ENCODE assay signal across 14 mouse cellular contexts in genomic region chr5:125331094-125331493, GRCm38 (mm10). TPM values are rescaled to one million over a fixed set of nuclear protein-coding genes. Genes with fewer than 3 reads are reported as not detected.
DNase-seq lines count a peak whose midpoint lies in the region; ATAC-seq lines count a peak whose summit lies in the region.
"Had no signal": no experiment of that assay in that cellular context is flagged by ENCODE, and none has a peak within 500 bp of the region (broad histone marks: within the 10 kb centered on the region; RNA-seq: fewer than 3 reads in every experiment).

No protein-coding gene starts in this region.

- H3K4me1 ChIP-seq in liver, embryonic 12.5 days = peaks cover 59% of the 10 kb centered on the region
- peaks cover 42% of the 10 kb centered on the region for H3K4me1 ChIP-seq in liver, embryonic 11.5 days (replicated peaks; ENCODE audit: control insufficient read depth, insufficient read depth, low read length)
- H3K4me1 ChIP-seq in heart, embryonic 11.5 days (ENCODE audit: control insufficient read depth, insufficient read depth, low read length) = peaks cover 45% of the 10 kb centered on the region
- peaks cover 58% of the 10 kb centered on the region for H3K4me1 ChIP-seq in liver, embryonic 15.5 days (replicated peaks)

- peaks cover 38% of the 10 kb centered on the region for H3K36me3 ChIP-seq in liver, embryonic 12.5 days
- peaks cover 1% of the 10 kb centered on the region; the same call in 1 of the 2 replicates for H3K36me3 ChIP-seq in liver, embryonic 11.5 days (ENCODE audit: control insufficient read depth, insufficient read depth, low read length)
- no peaks in the 10 kb centered on the region for H3K36me3 ChIP-seq in heart, embryonic 11.5 days (ENCODE audit: control insufficient read depth, insufficient read depth, low read length)
- peaks cover 22% of the 10 kb centered on the region for H3K36me3 ChIP-seq in liver, embryonic 15.5 days (replicated peaks)
- H3K36me3 ChIP-seq: limb, embryonic 12.5 days had no signal

- intact Hi-C loops in gastrocnemius, postnatal 14 days (cut with DNase I; ENCODE audit: low total_unique reads) = no loop called here

- DNase-seq in heart, adult 8-10 months (ENCODE audit: low spot score) = peak; percentile 60
- no peak for DNase-seq in heart, postnatal 4 days
- DNase-seq in liver, embryonic 11.5 days (ENCODE audit: low spot score) = no peak
- no peak for DNase-seq in embryo, embryonic 9.5 days (ENCODE audit: extremely low spot score)
- no peak for DNase-seq in gastrocnemius, postnatal 14 days
- DNase-seq: gastrocnemius, postnatal 36 days; right cerebral cortex, postnatal 4 days had no signal

- no peak overlapping the region for H3K4me3 ChIP-seq in liver, embryonic 12.5 days
- no peak overlapping the region for H3K4me3 ChIP-seq in liver, embryonic 11.5 days (ENCODE audit: low read depth, low read length)
- no peak overlapping the region for H3K4me3 ChIP-seq in heart, embryonic 11.5 days (ENCODE audit: low read depth, low read length)
- H3K4me3 ChIP-seq in liver, embryonic 15.5 days (replicated peaks) = no peak overlapping the region
- H3K4me3 ChIP-seq: limb, embryonic 12.5 days; myocyte had no signal

- peak overlapping the region; percentile 50; the same call in 1 of the 2 replicates for H3K27ac ChIP-seq in liver, embryonic 12.5 days
- no peak overlapping the region for H3K27ac ChIP-seq in liver, embryonic 11.5 days (ENCODE audit: low read depth, low read length)
- peak overlapping the region; percentile 64; the same call in 1 of the 2 replicates for H3K27ac ChIP-seq in heart, embryonic 11.5 days (ENCODE audit: low read depth, low read length)
- H3K27ac ChIP-seq in liver, embryonic 15.5 days (replicated peaks) = peak overlapping the region; percentile 68; the same call in 1 of the 2 replicates
- H3K27ac ChIP-seq: hindbrain, postnatal 0 days; limb, embryonic 12.5 days had no signal

- H3K9me3 ChIP-seq in liver, embryonic 12.5 days (replicated peaks) = no peaks in the 10 kb centered on the region
- H3K9me3 ChIP-seq in liver, embryonic 11.5 days (ENCODE audit: control insufficient read depth, low read length) = no peaks in the 10 kb centered on the region
- no peaks in the 10 kb centered on the region for H3K9me3 ChIP-seq in heart, embryonic 11.5 days (replicated peaks; ENCODE audit: control insufficient read depth, low read length)
- H3K9me3 ChIP-seq in liver, embryonic 15.5 days (replicated peaks) = no peaks in the 10 kb centered on the region
- H3K9me3 ChIP-seq: limb, embryonic 12.5 days had no signal

- H3K27me3 ChIP-seq in liver, embryonic 12.5 days (replicated peaks) = no peaks in the 10 kb centered on the region
- H3K27me3 ChIP-seq in liver, embryonic 11.5 days (replicated peaks; ENCODE audit: control insufficient read depth, insufficient read depth, low read length) = no peaks in the 10 kb centered on the region
- no peaks in the 10 kb centered on the region for H3K27me3 ChIP-seq in heart, embryonic 11.5 days (ENCODE audit: control insufficient read depth, insufficient read depth, low read length)
- H3K27me3 ChIP-seq in liver, embryonic 15.5 days = no peaks in the 10 kb centered on the region
- H3K27me3 ChIP-seq: limb, embryonic 12.5 days had no signal

- no peak overlapping the region for H3K4me2 ChIP-seq in liver, embryonic 12.5 days
- H3K4me2 ChIP-seq in liver, embryonic 11.5 days = no peak overlapping the region
- no peak overlapping the region for H3K4me2 ChIP-seq in heart, embryonic 11.5 days
- no peak overlapping the region for H3K4me2 ChIP-seq in liver, embryonic 15.5 days
- H3K4me2 ChIP-seq: limb, embryonic 12.5 days had no signal

- 54% methylated on average over 3 of the region's 3 CpGs for WGBS in liver, embryonic 12.5 days (ENCODE audit: insufficient replicate concordance)
- WGBS in liver, embryonic 11.5 days = 42% methylated on average over 3 of the region's 3 CpGs
- WGBS in heart, embryonic 11.5 days (ENCODE audit: insufficient replicate concordance) = 44% methylated on average over 3 of the region's 3 CpGs
- WGBS in liver, embryonic 15.5 days (ENCODE audit: insufficient replicate concordance) = 55% methylated on average over 3 of the region's 3 CpGs

- ATAC-seq in liver, embryonic 12.5 days = no peak
- no peak for ATAC-seq in liver, embryonic 11.5 days (replicated peaks; ENCODE audit: low FRiP score)
- ATAC-seq in heart, embryonic 11.5 days (replicated peaks; ENCODE audit: insufficient number of reproducible peaks, low FRiP score, low TSS enrichment) = no peak
- ATAC-seq in liver, embryonic 15.5 days (ENCODE audit: insufficient read depth) = no peak
- ATAC-seq: forebrain, embryonic 14.5 days; hindbrain, postnatal 0 days had no signal

- no peak overlapping the region for H3K9ac ChIP-seq in liver, embryonic 12.5 days
- H3K9ac ChIP-seq in liver, embryonic 11.5 days (ENCODE audit: low read depth, low read length) = no peak overlapping the region
- H3K9ac ChIP-seq in heart, embryonic 11.5 days (ENCODE audit: low read depth, low read length) = peak overlapping the region; percentile 52
- H3K9ac ChIP-seq in liver, embryonic 15.5 days = no peak overlapping the region
- H3K9ac ChIP-seq: limb, embryonic 12.5 days had no signal

RNA-seq across cellular contexts. Expression of gene Scarb1, which starts 9.8 kb away (rescaled TPM):
- total RNA-seq in heart, adult 8-10 months (2022) = 10 to 100 TPM; 21.8 to 27.3 (median 25.7) TPM
- total RNA-seq in heart, postnatal 4 days (2021) = 10 to 100 TPM; 65.7 to 67.0 TPM
- polyA plus RNA-seq in liver, embryonic 12.5 days (2016; fragmentation: Nextera tagmentation; extraction: Ambion mirVana) = 87.1 and 88.8 TPM in 2 replicates
- 104 and 108 TPM in 2 replicates for polyA plus RNA-seq in liver, embryonic 11.5 days (2014; fragmentation: Nextera tagmentation; extraction: Ambion mirVana)
- 57.1 and 67.0 TPM in 2 replicates for polyA plus RNA-seq in heart, embryonic 11.5 days (2014; fragmentation: Nextera tagmentation; extraction: Ambion mirVana)
- polyA plus RNA-seq in liver, embryonic 15.5 days (2015; fragmentation: Nextera tagmentation; extraction: Ambion mirVana) = 76.6 and 87.3 TPM in 2 replicates
- 10 to 100 TPM; 55.0 to 80.1 TPM for total RNA-seq in gastrocnemius, postnatal 14 days (2021)

RNA-seq across cellular contexts. Expression of gene Gm10382, which starts 58.0 kb away (rescaled TPM):
- not detected for total RNA-seq in heart, adult 8-10 months (2022)
- under 1 TPM; 0.21 to 0.29 TPM for total RNA-seq in heart, postnatal 4 days (2021)
- polyA plus RNA-seq in liver, embryonic 12.5 days (2016; fragmentation: Nextera tagmentation; extraction: Ambion mirVana) = 0.38 and 0.66 TPM in 2 replicates
- polyA plus RNA-seq in liver, embryonic 11.5 days (2014; fragmentation: Nextera tagmentation; extraction: Ambion mirVana) = 0.18 and 0.34 TPM in 2 replicates
- 0.42 TPM in 1 of 2 replicates, not detected in the other for polyA plus RNA-seq in heart, embryonic 11.5 days (2014; fragmentation: Nextera tagmentation; extraction: Ambion mirVana)
- 0.31 and 0.35 TPM in 2 replicates for polyA plus RNA-seq in liver, embryonic 15.5 days (2015; fragmentation: Nextera tagmentation; extraction: Ambion mirVana)
- not detected for total RNA-seq in gastrocnemius, postnatal 14 days (2021)
- total RNA-seq: hindbrain, postnatal 0 days had no signal

RNA-seq across cellular contexts. Expression of gene Ubc, which starts 58.9 kb away (rescaled TPM):
- total RNA-seq in heart, adult 8-10 months (2022) = 1,000 to 10,000 TPM in 2 of 4 experiments, 100 to 1,000 TPM in 2; 839 to 1,234 (median 1,027) TPM
- total RNA-seq in heart, postnatal 4 days (2021) = 100 to 1,000 TPM; 781 to 834 TPM
- 657 and 673 TPM in 2 replicates for polyA plus RNA-seq in liver, embryonic 12.5 days (2016; fragmentation: Nextera tagmentation; extraction: Ambion mirVana)
- polyA plus RNA-seq in liver, embryonic 11.5 days (2014; fragmentation: Nextera tagmentation; extraction: Ambion mirVana) = 772 and 827 TPM in 2 replicates
- polyA plus RNA-seq in heart, embryonic 11.5 days (2014; fragmentation: Nextera tagmentation; extraction: Ambion mirVana) = 833 and 922 TPM in 2 replicates
- 563 and 623 TPM in 2 replicates for polyA plus RNA-seq in liver, embryonic 15.5 days (2015; fragmentation: Nextera tagmentation; extraction: Ambion mirVana)
- total RNA-seq in gastrocnemius, postnatal 14 days (2021) = 1,000 to 10,000 TPM in 1 of 2 experiments, 100 to 1,000 TPM in 1; 660 to 1,001 TPM
